Mouse (Mus musculus) ES-Bruce4 (cell line): ENCODE data around the gene Nppb. TPM values are rescaled to one million over a fixed set of nuclear protein-coding genes. Genes with fewer than 3 reads are reported as not detected.
A peak's percentile ranks its signal among the peaks of the same experiment; 100 is the strongest.

Source experiments
- H3K27ac ChIP-seq: 2 replicates; pipeline ENCODE4 v1.5.1; 2012; ENCODE audit warnings: low read length, inconsistent platforms; ENCODE audit not compliant: insufficient read depth
- H3K27me3 ChIP-seq: 2 replicates; pipeline ENCODE4 v1.6.1; 2012; ENCODE audit warnings: mild to moderate bottlenecking, low read length, inconsistent platforms; ENCODE audit not compliant: control insufficient read depth, poor library complexity, insufficient read depth, severe bottlenecking
- H3K36me3 ChIP-seq: 2 replicates; pipeline ENCODE4 v1.6.1; 2012; ENCODE audit warnings: inconsistent platforms, mild to moderate bottlenecking, low read length, moderate library complexity; ENCODE audit not compliant: control insufficient read depth, poor library complexity, insufficient read depth, severe bottlenecking
- H3K4me1 ChIP-seq: one replicate; pipeline ENCODE4 v1.8.1; 2011; ENCODE audit warnings: low read length; ENCODE audit not compliant: control insufficient read depth, insufficient read depth
- H3K4me3 ChIP-seq: 2 replicates; pipeline ENCODE4 v1.5.1; 2011; ENCODE audit warnings: low read depth, mild to moderate bottlenecking, low read length
- H3K9ac ChIP-seq: 2 replicates; pipeline ENCODE4 v1.6.1; 2012; ENCODE audit warnings: low read depth, mild to moderate bottlenecking, inconsistent platforms; ENCODE audit not compliant: poor library complexity, severe bottlenecking
- H3K9me3 ChIP-seq: replicated peaks from 2 replicates; pipeline ENCODE4 v1.6.1; 2012; ENCODE audit warnings: mild to moderate bottlenecking, low read length, inconsistent platforms; ENCODE audit not compliant: control insufficient read depth, poor library complexity, insufficient read depth, severe bottlenecking
- CTCF ChIP-seq: IDR thresholded peaks from one replicate; pipeline ENCODE4 v1.8.1; 2011; ENCODE audit warnings: low read depth, low read length
- EP300 ChIP-seq: IDR thresholded peaks from 2 replicates; pipeline ENCODE4 v1.6.1; 2011; ENCODE audit warnings: low read depth, low read length; ENCODE audit not compliant: insufficient read depth
- POLR2A ChIP-seq: IDR thresholded peaks from one replicate; pipeline ENCODE4 v1.8.1; 2011; ENCODE audit warnings: low read length; ENCODE audit not compliant: insufficient read depth
- polyA plus RNA-seq: library from polyadenylated mRNA; stranded (reverse); fragments of >200 nt; gene quantifications from 2 replicates; pipeline ENCODE4 v1.2.4, GENCODE M21; 2011; ENCODE audit warnings: low read depth; ENCODE audit not compliant: missing spikeins, insufficient read depth, insufficient read length

Nppb gene
- polyA plus RNA-seq, 1 experiment, result 2.1 TPM

DNA sequence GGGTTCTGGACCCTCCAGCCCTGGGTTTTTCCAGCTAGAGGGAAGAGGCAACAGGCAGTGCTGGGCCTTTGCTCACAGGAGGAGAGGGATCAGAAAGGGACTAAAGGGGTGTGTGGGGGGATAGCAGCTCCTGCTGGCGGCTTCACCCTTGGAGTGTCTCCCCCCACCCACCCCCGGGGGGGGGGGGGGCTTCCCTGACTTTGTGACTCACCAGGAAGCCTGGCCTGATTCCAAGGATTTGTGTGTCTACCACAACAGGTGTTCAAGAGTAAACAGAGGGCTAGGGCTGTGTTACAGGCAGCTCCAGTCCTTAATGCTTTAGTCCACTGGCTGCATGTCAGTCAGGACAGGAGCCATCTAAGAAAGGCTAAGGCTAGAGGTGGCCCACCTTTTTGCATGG is 38.1 kb upstream of the Nppb start:
- Histone ChIP-seq H3K4me1 (no peaks in the 10 kb centered on the region), H3K27ac (no peak overlapping the region), H3K9me3 (no peaks in the 10 kb centered on the region), H3K4me3 (no peak overlapping the region), H3K9ac (no peak overlapping the region), H3K27me3 (no peaks in the 10 kb centered on the region), H3K36me3 (peaks cover 2% of the 10 kb centered on the region; the same call in 1 of the 2 replicates)
- no peak for TF ChIP-seq EP300

DNA sequence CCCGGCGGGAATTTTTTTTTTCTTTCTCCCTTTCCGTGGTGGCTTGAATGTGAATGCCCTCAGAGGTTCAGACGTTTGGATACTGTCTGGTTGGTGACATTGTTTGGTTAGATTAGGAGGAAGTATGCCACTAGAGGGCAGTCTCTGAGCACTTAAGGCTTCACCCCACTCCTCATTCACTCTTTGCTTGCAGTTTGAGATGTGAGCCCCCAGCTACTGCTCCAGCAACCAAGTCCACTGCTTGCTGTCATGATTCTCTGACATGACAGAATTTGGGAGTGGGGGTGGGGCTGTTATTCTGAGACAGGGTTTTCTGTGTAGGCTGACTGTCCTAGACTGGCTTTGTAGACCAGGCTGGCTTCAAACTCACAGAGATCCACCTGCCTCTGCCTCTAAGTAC is 32.0 kb upstream of the Nppb start:
- Histone ChIP-seq H3K27ac (no peak overlapping the region), H3K9me3 (no peaks in the 10 kb centered on the region), H3K27me3 (no peaks in the 10 kb centered on the region), H3K4me3 (no peak overlapping the region), H3K9ac (no peak overlapping the region), H3K36me3 (no peaks in the 10 kb centered on the region), H3K4me1 (no peaks in the 10 kb centered on the region)
- TF ChIP-seq POLR2A (no peak), CTCF (peak; percentile 43), EP300 (no peak)

DNA sequence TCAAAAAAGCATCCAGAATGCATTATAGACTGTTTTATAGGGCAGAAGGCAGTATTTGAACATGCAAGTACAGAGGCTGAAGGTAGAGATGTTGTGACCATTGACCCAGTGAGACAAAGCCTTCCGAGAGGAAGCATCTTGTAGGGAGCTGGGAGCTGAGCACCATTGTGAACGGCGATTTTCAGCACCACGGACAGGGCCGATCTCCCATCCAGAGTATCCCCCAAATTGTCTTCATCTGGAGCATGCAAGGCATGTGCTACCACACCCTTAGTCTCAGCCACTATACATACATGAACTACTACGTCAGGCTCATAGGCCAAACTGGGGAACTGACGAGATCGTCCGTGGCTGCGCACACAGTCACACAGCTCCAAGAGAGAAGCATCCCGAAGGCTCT is 28.4 kb upstream of the Nppb start:
- TF ChIP-seq POLR2A, result no peak
- 0 out of 2 replicates have a peak, but pooled peaks have one; percentile 6 for TF ChIP-seq EP300
- H3K36me3 ChIP-seq, result no peaks in the 10 kb centered on the region
- H3K4me3 ChIP-seq, result no peak overlapping the region
- H3K27me3 ChIP-seq, result no peaks in the 10 kb centered on the region
- H3K9me3 ChIP-seq, result no peaks in the 10 kb centered on the region
- H3K27ac ChIP-seq, result no peak overlapping the region
- no peaks in the 10 kb centered on the region for H3K4me1 ChIP-seq
- H3K9ac ChIP-seq, result no peak overlapping the region

DNA sequence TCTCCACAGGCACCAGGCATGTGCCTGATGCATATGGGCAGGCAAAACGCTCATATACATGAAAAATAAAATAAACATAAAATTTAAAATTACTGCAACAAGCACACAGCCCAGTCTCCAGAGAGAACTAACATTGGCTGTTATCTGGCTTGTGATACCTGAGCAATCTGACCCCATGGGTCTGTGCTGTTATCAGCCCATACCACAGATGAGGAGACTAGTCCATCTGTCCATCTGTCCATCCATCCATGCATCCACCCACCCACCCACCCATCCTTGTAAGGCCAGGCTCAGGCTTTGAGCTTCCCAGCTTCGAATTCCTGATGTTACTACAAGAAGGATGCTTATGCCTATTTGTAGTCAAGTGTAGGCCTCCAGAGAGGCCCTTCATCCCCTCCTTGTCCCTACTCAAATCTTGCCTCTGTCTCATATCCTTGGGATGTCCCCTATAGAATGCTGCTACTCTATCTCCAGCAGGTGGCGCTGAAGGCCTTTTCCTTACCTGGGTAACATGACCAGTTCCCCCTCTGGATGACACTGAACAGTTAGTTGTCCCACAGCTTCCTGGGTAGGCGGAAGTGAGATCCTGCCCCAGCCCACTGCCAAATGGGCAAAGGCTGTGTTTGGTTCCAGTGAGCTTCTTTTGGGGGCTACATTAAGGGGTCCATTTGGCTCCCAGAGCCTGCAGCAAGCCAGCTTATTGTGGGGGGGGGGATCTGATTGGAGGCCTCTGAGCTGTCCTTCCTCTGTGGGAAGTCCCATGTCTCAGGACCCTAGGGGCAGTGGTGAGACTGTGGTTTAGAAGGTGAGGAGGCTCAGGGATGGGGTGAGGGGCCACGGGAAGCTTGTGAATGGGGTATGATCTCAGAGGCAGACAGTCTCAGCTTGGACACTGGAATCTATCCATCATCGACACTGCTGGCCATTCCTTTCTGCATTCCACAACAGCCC is 25.4 kb upstream of the Nppb start:
- Histone ChIP-seq H3K4me1 (no peaks in the 10 kb centered on the region), H3K36me3 (no peaks in the 10 kb centered on the region), H3K4me3 (no peak overlapping the region), H3K27ac (no peak overlapping the region), H3K9me3 (no peaks in the 10 kb centered on the region), H3K27me3 (no peaks in the 10 kb centered on the region), H3K9ac (no peak overlapping the region)
- TF ChIP-seq POLR2A, result no peak
- no peak for TF ChIP-seq EP300
- TF ChIP-seq CTCF, result peak; percentile 64

DNA sequence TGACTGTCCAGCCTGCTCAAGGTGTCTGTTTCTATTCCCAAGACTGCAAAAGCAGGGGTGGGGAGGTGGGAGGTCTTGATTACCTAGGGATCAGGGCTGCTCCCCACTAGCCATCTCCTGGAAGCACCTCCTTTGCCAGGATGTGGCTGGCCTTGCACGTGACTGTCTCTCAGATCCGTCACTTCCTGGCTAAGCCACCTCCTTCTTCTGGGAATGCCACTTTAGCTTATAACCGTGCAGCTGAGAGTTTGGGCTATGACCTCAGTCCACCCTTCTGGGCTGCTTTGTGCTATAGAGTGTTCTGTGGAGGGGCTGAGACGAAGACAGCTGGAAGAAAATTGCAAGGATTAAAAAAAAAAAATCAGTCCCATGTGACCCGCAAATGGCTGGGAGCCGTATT is 22.8 kb upstream of the Nppb start:
- Histone ChIP-seq H3K4me1 (no peaks in the 10 kb centered on the region), H3K9ac (no peak overlapping the region), H3K4me3 (no peak overlapping the region), H3K27ac (no peak overlapping the region), H3K27me3 (no peaks in the 10 kb centered on the region), H3K9me3 (no peaks in the 10 kb centered on the region), H3K36me3 (no peaks in the 10 kb centered on the region)
- TF ChIP-seq POLR2A, result no peak
- TF ChIP-seq CTCF, result no peak
- TF ChIP-seq EP300, result no peak

DNA sequence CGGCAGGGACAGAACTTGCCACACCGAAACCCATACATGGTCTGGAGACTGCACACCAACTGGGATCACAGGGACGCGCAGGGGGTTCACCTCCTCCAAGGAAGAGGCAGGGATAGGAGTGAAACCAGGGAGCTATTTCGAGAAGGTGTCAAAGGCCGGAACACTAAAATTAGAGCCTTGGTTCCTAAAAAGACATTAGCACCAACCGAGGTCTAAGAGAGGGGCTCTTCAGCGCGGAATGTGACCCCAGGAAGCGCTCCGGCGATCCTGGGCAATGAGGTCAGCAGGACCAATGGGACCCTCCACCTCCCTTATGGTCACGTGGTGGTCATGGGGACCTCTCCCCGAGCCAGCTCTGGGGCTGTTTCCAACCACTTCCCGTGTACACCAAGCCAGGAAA is 22.0 kb upstream of the Nppb start:
- no peak overlapping the region for H3K9ac ChIP-seq
- H3K4me3 ChIP-seq, result no peak overlapping the region
- no peaks in the 10 kb centered on the region for H3K36me3 ChIP-seq
- H3K27ac ChIP-seq, result no peak overlapping the region
- no peaks in the 10 kb centered on the region for H3K27me3 ChIP-seq
- H3K9me3 ChIP-seq, result no peaks in the 10 kb centered on the region
- no peak for TF ChIP-seq EP300
- no peak for TF ChIP-seq POLR2A
- TF ChIP-seq CTCF, result no peak
- H3K4me1 ChIP-seq, result no peaks in the 10 kb centered on the region
